Mouse (Mus musculus) midbrain, postnatal 0 days (tissue): ENCODE measurements around the gene Dxo. TPM values are rescaled to one million over a fixed set of nuclear protein-coding genes. Genes with fewer than 3 reads are reported as not detected.
"Not testable (repeated sequence)": the region's sequence is repeated elsewhere in the genome, so short reads cannot be mapped to it uniquely, and the experiment has no call there.

Experiments used
- ATAC-seq: fragments of 200-750 bp; cut with Nextera tagmentation; 2 replicates; pipeline ENCODE4 v1.8.0; 2017; ENCODE audit warnings: moderate number of reproducible peaks, mild to moderate bottlenecking, moderate TSS enrichment, moderate library complexity; ENCODE audit not compliant: low FRiP score
- DNase-seq: peaks from one replicate; pipeline ENCODE4 v3.0.0-alpha.2; 2015; ENCODE audit warnings: low spot score
- H3K27ac ChIP-seq: fragments of 300-500 bp; sonication (generic); 2 replicates; pipeline ENCODE4 v1.5.1; 2014; ENCODE audit warnings: low read depth, mild to moderate bottlenecking, low read length, mixed read lengths
- H3K27me3 ChIP-seq: fragments of 300-500 bp; sonication (generic); 2 replicates; pipeline ENCODE4 v1.6.1; 2014; ENCODE audit warnings: low read length, control low read depth, mixed read lengths; ENCODE audit not compliant: insufficient read depth
- H3K36me3 ChIP-seq: fragments of 300-500 bp; sonication (generic); 2 replicates; pipeline ENCODE4 v1.6.1; 2014; ENCODE audit warnings: low read length, control low read depth, mixed read lengths; ENCODE audit not compliant: insufficient read depth
- H3K4me1 ChIP-seq: fragments of 300-500 bp; sonication (generic); 2 replicates; pipeline ENCODE4 v1.6.1; 2014; ENCODE audit warnings: mild to moderate bottlenecking, control low read depth, antibody characterized with exemption, low read length, mixed read lengths; ENCODE audit not compliant: insufficient read depth
- H3K4me2 ChIP-seq: fragments of 300-500 bp; sonication (generic); 2 replicates; pipeline ENCODE4 v1.6.1; 2014; ENCODE audit warnings: low read depth, mild to moderate bottlenecking, low read length, mixed read lengths; ENCODE audit not compliant: poor library complexity, severe bottlenecking
- H3K4me3 ChIP-seq: fragments of 300-500 bp; sonication (generic); 2 replicates; pipeline ENCODE4 v1.5.1; 2014; ENCODE audit warnings: low read depth, mild to moderate bottlenecking, low read length, moderate library complexity
- H3K9ac ChIP-seq: fragments of 300-500 bp; sonication (generic); replicated peaks from 2 replicates; pipeline ENCODE4 v1.6.1; 2014; ENCODE audit warnings: mild to moderate bottlenecking, low read length, moderate library complexity, mixed read lengths; ENCODE audit not compliant: poor library complexity, severe bottlenecking
- H3K9me3 ChIP-seq: fragments of 300-500 bp; sonication (generic); 2 replicates; pipeline ENCODE4 v1.6.1; 2016; ENCODE audit warnings: low read length, control low read depth
- CTCF ChIP-seq: IDR thresholded peaks from 2 replicates; pipeline ENCODE4 v1.5.1; 2016; ENCODE audit warnings: antibody characterized with exemption, mild to moderate bottlenecking
- WGBS: fragments of 180-500 bp; shearing (Covaris S2); extraction: QIAGEN DNeasy Blood & Tissue Kit; methylation state at CpG from one replicate; pipeline ENCODE4 v1.1.7; 2014; 5-methylcytosine and 5-hydroxymethylcytosine counted together
- polyA plus RNA-seq: library from polyadenylated mRNA; unstranded; fragments of >200 nt; fragmentation: Nextera tagmentation; extraction: Ambion mirVana; gene quantifications from 2 replicates; pipeline ENCODE4 v1.2.1, GENCODE M21; 2015
- total RNA-seq: library from RNA; depleted of rRNA; stranded (reverse); fragments of >200 nt; gene quantifications from 2 replicates; pipeline ENCODE4 v1.2.3, GENCODE M21; 2014

Dxo gene
- total and polyA plus RNA-seq, 2 experiments from 2014 or later: 40.7 to 56.4 TPM

DNA sequence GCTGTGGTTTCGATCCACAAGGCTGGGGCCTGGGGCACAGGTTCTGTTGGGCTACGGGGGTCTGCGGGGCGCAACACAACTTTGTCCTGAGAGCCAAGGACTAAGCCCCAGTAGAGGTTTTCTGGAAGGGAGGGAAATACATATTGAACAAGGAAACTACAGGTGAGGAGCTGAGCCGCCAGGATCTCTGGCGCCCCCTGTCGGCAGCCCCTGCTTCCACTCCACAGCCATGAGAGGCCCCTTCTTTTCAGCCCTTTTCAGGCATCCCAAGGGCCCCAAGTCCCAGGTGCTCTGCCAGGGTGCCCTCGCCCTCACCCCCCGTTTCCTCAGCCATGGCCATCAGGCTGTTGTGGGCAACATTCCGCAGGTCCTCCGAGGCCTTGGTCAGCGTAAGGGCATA lies 23.1 kb upstream of the Dxo start:
- not testable (repeated sequence) for H3K27me3 ChIP-seq, H3K9me3 ChIP-seq, ATAC-seq, H3K4me3 ChIP-seq, H3K9ac ChIP-seq, H3K36me3 ChIP-seq, H3K4me1 ChIP-seq, H3K4me2 ChIP-seq, H3K27ac ChIP-seq
- peak; percentile 3 for DNase-seq
- peak; percentile 61 for TF ChIP-seq CTCF
- 62% methylated on average over 12 of the region's 12 CpGs for WGBS

DNA sequence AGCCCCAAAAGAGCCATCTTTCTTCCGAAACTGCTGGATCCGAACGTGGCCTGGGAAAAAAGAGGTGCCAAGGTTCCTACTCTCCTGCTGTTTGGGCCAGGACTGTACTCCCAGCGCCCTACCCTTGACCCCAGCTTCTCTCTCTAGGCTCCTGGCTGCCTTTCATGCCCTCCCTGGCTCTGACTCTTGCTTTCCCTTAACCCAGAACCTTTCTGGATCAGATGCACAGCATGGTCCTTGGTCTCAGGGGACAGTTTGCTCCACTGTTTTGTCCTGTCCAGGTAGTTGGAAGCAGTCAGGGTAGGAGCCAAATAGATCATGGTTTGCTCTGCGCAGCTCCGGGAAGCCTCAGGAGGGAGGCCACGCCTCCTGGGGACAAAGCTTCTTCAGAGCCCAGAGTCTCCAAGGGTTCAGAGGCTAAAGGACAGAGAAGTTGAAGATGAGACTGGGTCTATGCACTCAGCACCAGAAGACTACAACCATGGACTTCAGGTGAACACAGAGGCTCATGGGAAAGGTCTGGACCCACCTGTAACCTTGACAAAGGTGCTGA lies 21.9 kb upstream of the Dxo start:
- no peak overlapping the region for H3K27ac ChIP-seq
- no peaks in the 10 kb centered on the region for H3K9me3 ChIP-seq
- no peak overlapping the region for H3K4me2 ChIP-seq
- no peak for ATAC-seq
- no peaks in the 10 kb centered on the region for H3K36me3 ChIP-seq
- H3K27me3 ChIP-seq: no peaks in the 10 kb centered on the region
- WGBS: 78% methylated on average over 7 of the region's 7 CpGs
- H3K9ac ChIP-seq: no peak overlapping the region
- no peak for DNase-seq
- no peak overlapping the region for H3K4me3 ChIP-seq
- no peak for TF ChIP-seq CTCF
- no peaks in the 10 kb centered on the region for H3K4me1 ChIP-seq

DNA sequence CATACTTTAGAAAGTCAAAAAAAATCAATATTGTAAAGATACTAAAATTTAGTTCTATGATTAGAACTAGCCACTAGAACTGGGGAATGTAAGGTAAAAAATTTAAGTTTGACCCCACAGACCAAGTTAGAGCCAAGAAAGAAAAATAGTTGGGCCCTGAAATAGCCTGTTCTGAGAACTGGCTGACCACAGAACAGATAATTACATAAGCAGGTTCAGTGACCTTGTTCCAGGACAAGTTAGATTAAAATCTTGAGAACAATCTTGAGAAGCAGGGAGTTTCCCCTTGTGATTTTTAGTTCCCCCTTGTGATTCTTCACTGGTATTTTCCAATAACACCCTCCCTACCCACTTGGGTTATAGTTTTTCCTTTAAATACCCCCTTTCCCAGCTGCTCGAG lies 6.0 kb upstream of the Dxo start:
- not testable (repeated sequence) for H3K9ac ChIP-seq, H3K9me3 ChIP-seq, H3K4me3 ChIP-seq, H3K4me2 ChIP-seq, H3K4me1 ChIP-seq, H3K27ac ChIP-seq, H3K27me3 ChIP-seq, ATAC-seq, DNase-seq
- 95% methylated on average over 1 of the region's 1 CpGs for WGBS
- H3K36me3 ChIP-seq: peaks cover 18% of the 10 kb centered on the region

DNA sequence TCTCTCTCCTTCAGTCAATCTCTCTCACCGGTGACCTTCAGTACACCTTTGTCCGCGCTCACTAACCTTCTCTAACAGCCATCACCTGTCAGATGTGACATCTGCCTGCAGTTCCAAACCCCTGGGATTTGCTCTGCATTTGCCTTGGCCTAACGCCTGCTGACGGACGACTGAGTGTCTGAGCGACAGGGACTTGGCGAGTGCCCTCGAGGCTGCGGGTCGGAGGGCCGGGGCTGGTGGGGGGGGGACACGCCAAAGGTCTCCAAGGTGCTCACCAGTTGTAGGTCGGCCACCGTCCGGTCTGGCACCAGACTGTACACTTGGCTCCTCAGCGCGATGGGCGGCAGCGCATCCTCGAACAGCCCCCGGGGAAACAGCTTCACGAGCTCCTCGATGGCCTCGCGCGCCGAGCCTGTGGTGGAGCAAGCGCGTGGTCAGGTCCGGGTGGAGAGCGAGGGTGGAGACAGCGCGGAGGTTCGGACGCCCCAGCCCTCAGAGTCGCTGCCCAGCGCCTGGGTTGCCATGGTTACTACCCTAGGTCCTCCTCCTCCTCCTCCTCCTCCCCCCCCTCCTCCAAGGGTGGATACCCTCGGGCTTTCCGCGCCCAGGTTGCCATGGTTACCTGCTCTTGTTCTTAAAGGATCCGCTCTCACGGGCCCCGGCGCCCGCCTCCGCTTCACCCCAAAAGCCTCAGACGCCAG lies 514 bp upstream of the Dxo start:
- Histone ChIP-seq H3K4me2 (peak overlapping the region; percentile 98), H3K9me3 (no peaks in the 10 kb centered on the region), H3K4me1 (peaks cover 5% of the 10 kb centered on the region; the same call in 1 of the 2 replicates), H3K27me3 (no peaks in the 10 kb centered on the region), H3K9ac (peak overlapping the region; percentile 71), H3K36me3 (peaks cover 21% of the 10 kb centered on the region), H3K27ac (peak overlapping the region; percentile 77), H3K4me3 (peak overlapping the region; percentile 57)
- peak; percentile 81 for ATAC-seq
- DNase-seq: no peak
- 5% methylated on average over 38 of the region's 48 CpGs for WGBS
- no peak for TF ChIP-seq CTCF

DNA sequence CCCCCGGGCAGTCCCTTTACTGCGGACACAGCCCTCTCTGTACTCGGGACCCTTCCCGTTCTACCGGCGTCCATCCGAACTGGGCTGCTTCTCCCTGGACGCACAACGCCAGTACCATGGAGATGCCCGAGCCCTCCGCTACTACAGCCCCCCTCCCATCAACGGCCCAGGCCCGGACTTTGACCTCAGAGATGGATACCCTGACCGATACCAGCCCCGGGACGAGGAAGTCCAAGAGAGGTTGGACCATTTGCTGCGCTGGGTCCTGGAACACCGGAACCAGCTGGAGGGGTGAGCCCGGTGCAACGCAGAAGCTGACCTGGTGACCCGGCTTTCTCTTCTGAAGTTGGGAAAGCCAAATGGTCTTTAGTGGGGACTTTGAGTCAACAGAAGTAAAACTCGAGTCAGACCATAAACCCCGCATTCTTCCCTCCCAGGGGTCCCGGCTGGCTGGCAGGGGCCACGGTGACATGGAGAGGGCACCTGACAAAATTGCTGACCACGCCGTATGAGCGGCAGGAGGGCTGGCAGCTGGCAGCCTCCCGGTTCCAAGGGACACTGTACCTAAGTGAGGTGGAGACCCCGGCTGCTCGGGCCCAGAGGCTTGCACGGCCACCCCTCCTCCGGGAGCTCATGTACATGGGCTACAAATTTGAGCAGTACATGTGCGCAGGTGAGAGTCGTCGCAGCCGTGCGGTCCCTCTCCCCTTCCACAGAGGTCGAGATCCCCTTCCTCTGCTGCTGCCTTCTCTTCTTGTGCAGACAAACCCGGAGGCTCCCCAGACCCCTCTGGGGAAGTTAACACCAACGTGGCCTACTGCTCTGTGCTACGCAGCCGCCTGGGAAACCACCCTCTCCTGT lies 875 bp downstream of the Dxo start:
- Histone ChIP-seq H3K27me3 (no peaks in the 10 kb centered on the region), H3K9ac (peak overlapping the region; percentile 71), H3K4me2 (peak overlapping the region; percentile 98), H3K4me3 (peak overlapping the region; percentile 57), H3K36me3 (peaks cover 34% of the 10 kb centered on the region), H3K9me3 (no peaks in the 10 kb centered on the region), H3K27ac (peak overlapping the region; percentile 77; the same call in 1 of the 2 replicates), H3K4me1 (peaks cover 5% of the 10 kb centered on the region; the same call in 1 of the 2 replicates)
- TF ChIP-seq CTCF: no peak
- DNase-seq (no peak), ATAC-seq (peak; percentile 22; the same call in 1 of the 2 replicates)
- WGBS: 42% methylated on average over 42 of the region's 43 CpGs
